Mouse (Mus musculus) urinary bladder, postnatal 14 days (tissue): ENCODE measurements around the gene Fam187b.
A peak's percentile ranks its signal among the peaks of the same experiment; 100 is the strongest.

ENCODE experiments used
- DNase-seq: peaks from one replicate; pipeline ENCODE4 v3.0.0; 2021; ENCODE audit warnings: low spot score

The Fam187b gene

GRCm38 (mm10) chr7:31008889-31009288 lies 35.3 kb downstream of the Fam187b start:
- peak; percentile 28 for DNase-seq

GRCm38 (mm10) chr7:31012971-31013370 lies 39.4 kb downstream of the Fam187b start:
- DNase-seq = no peak

- peak; percentile 53 for DNase-seq
These were observed 43.7 kb downstream of the Fam187b start for GRCm38 (mm10) chr7:31017104-31017901.

- no peak for DNase-seq
These were observed 55.0 kb downstream of the Fam187b start for GRCm38 (mm10) chr7:31028609-31029008.

- no peak for DNase-seq
These were observed 57.1 kb downstream of the Fam187b start for GRCm38 (mm10) chr7:31030717-31031116.

GRCm38 (mm10) chr7:31031731-31032130 lies 58.1 kb downstream of the Fam187b start:
- no peak for DNase-seq

- DNase-seq = no peak
These were observed 60.0 kb downstream of the Fam187b start for GRCm38 (mm10) chr7:31033409-31034165.

GRCm38 (mm10) chr7:31034789-31035188 lies 61.2 kb downstream of the Fam187b start:
- no peak for DNase-seq

- no peak for DNase-seq
These were observed 61.7 kb downstream of the Fam187b start for GRCm38 (mm10) chr7:31035291-31035690.

GRCm38 (mm10) chr7:31036917-31037316 lies 63.3 kb downstream of the Fam187b start:
- no peak for DNase-seq

GRCm38 (mm10) chr7:31037675-31038074 lies 64.1 kb downstream of the Fam187b start:
- DNase-seq = no peak

GRCm38 (mm10) chr7:31039011-31039410 lies 65.4 kb downstream of the Fam187b start:
- DNase-seq = no peak
